9 mouse cellular contexts compared by ENCODE assay signal in the genomic region with DNA sequence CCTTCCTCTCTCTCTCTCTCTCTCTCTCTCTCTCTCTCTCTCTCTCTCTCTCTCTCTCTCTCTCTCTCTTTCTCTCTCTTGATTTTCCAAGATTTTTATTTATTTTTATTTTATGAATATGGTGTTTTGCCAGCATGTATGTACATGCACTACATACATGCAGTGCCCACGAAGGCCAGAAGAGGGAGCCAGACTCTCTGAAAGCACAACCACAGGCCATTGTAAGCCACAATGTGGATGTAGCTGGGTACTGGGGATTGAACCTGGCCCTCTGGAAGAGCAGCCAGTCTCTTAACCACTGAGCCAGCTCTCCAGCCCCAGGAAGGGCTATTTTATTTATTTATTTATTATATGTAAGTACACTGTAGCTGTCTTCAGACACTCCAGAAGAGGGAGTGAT. TPM values are rescaled to one million over a fixed set of nuclear protein-coding genes. Genes with fewer than 3 reads are reported as not detected.
DNase-seq lines count a peak whose midpoint lies in the region; ATAC-seq lines count a peak whose summit lies in the region.
"Had no signal": no experiment of that assay in that cellular context is flagged by ENCODE, and none has a peak within 500 bp of the region (broad histone marks: within the 10 kb centered on the region; RNA-seq: fewer than 3 reads in every experiment).

No protein-coding gene starts in this region.

- no peaks in the 10 kb centered on the region for H3K4me1 ChIP-seq in kidney, embryonic 16.5 days (ENCODE audit: insufficient read depth, low read length)
- no peaks in the 10 kb centered on the region for H3K4me1 ChIP-seq in kidney, embryonic 14.5 days (ENCODE audit: control insufficient read depth, insufficient read depth, low read length)
- H3K4me1 ChIP-seq in liver, embryonic 11.5 days (replicated peaks; ENCODE audit: control insufficient read depth, insufficient read depth, low read length), result no peaks in the 10 kb centered on the region

- no peaks in the 10 kb centered on the region for H3K9me3 ChIP-seq in kidney, embryonic 16.5 days (ENCODE audit: low read length)
- no peaks in the 10 kb centered on the region for H3K9me3 ChIP-seq in kidney, embryonic 14.5 days (ENCODE audit: control insufficient read depth, low read length)
- H3K9me3 ChIP-seq in liver, embryonic 11.5 days (ENCODE audit: control insufficient read depth, low read length), result no peaks in the 10 kb centered on the region

- H3K4me3 ChIP-seq in kidney, embryonic 16.5 days (ENCODE audit: low read length), result no peak overlapping the region
- H3K4me3 ChIP-seq in kidney, embryonic 14.5 days (ENCODE audit: low read length), result no peak overlapping the region
- no peak overlapping the region for H3K4me3 ChIP-seq in liver, embryonic 11.5 days (ENCODE audit: low read depth, low read length)

- no peak overlapping the region for H3K4me2 ChIP-seq in kidney, embryonic 16.5 days (replicated peaks; ENCODE audit: low read depth, low read length)
- no peak overlapping the region for H3K4me2 ChIP-seq in kidney, embryonic 14.5 days (replicated peaks; ENCODE audit: low read depth, low read length)
- no peak overlapping the region for H3K4me2 ChIP-seq in liver, embryonic 11.5 days

- peak; percentile 67 for DNase-seq in kidney, adult 11 months
- DNase-seq in adrenal gland, postnatal 10 days, result peak; percentile 84
- DNase-seq in embryo, embryonic 11.5 days (ENCODE audit: low read depth, low spot score), result peak; percentile 38
- peak; percentile 60 for DNase-seq in liver, embryonic 11.5 days (ENCODE audit: low spot score)
- peak; percentile 70 for DNase-seq in ovary, postnatal 36 days (ENCODE audit: low spot score)
- DNase-seq in thymus, postnatal 14 days, result peak; percentile 80

- no peaks in the 10 kb centered on the region for H3K36me3 ChIP-seq in kidney, embryonic 16.5 days (ENCODE audit: insufficient read depth, low read length)
- no peaks in the 10 kb centered on the region for H3K36me3 ChIP-seq in kidney, embryonic 14.5 days (ENCODE audit: control insufficient read depth, insufficient read depth, low read length)
- H3K36me3 ChIP-seq in liver, embryonic 11.5 days (ENCODE audit: control insufficient read depth, insufficient read depth, low read length), result no peaks in the 10 kb centered on the region

- H3K9ac ChIP-seq in kidney, embryonic 16.5 days (replicated peaks; ENCODE audit: low read length), result no peak overlapping the region
- no peak overlapping the region for H3K9ac ChIP-seq in kidney, embryonic 14.5 days (ENCODE audit: low read depth, low read length)
- H3K9ac ChIP-seq in liver, embryonic 11.5 days (ENCODE audit: low read depth, low read length), result no peak overlapping the region

- WGBS in kidney, embryonic 16.5 days, result 4% methylated on average over 1 of the region's 1 CpGs
- WGBS in kidney, embryonic 14.5 days, result 0% methylated on average over 1 of the region's 1 CpGs
- 0% methylated on average over 1 of the region's 1 CpGs for WGBS in liver, embryonic 11.5 days

- H3K27ac ChIP-seq in kidney, embryonic 16.5 days (ENCODE audit: low read length), result no peak overlapping the region
- no peak overlapping the region for H3K27ac ChIP-seq in kidney, embryonic 14.5 days (ENCODE audit: low read depth, low read length)
- no peak overlapping the region for H3K27ac ChIP-seq in liver, embryonic 11.5 days (ENCODE audit: low read depth, low read length)

- no peak for ATAC-seq in kidney, embryonic 16.5 days (ENCODE audit: low FRiP score, low TSS enrichment)
- peak; percentile 62; the same call in 1 of the 2 replicates for ATAC-seq in kidney, embryonic 14.5 days (ENCODE audit: low FRiP score, low TSS enrichment)
- ATAC-seq in liver, embryonic 11.5 days (replicated peaks; ENCODE audit: low FRiP score), result no peak

- H3K27me3 ChIP-seq in kidney, embryonic 16.5 days (ENCODE audit: insufficient read depth, low read length), result no peaks in the 10 kb centered on the region
- H3K27me3 ChIP-seq in kidney, embryonic 14.5 days (ENCODE audit: control insufficient read depth, insufficient read depth, low read length), result no peaks in the 10 kb centered on the region
- no peaks in the 10 kb centered on the region for H3K27me3 ChIP-seq in liver, embryonic 11.5 days (replicated peaks; ENCODE audit: control insufficient read depth, insufficient read depth, low read length)

RNA-seq across cellular contexts. Expression of a gene that starts 11.1 kb away (rescaled TPM):
- 0.14 and 0.23 TPM in 2 replicates for polyA plus RNA-seq in kidney, embryonic 16.5 days (2015; fragmentation: Nextera tagmentation; extraction: Ambion mirVana)
- under 1 TPM in 1 of 2 experiments, not detected in 1; 0.24 TPM for total RNA-seq in adrenal gland, postnatal 10 days (2021)
- 0.26 and 0.30 TPM in 2 replicates for polyA plus RNA-seq in kidney, embryonic 14.5 days (2014; fragmentation: Nextera tagmentation; extraction: Ambion mirVana)
- not detected in 2 replicates for polyA plus RNA-seq in liver, embryonic 11.5 days (2014; fragmentation: Nextera tagmentation; extraction: Ambion mirVana)

RNA-seq across cellular contexts. Expression of a gene that starts 14.2 kb away (rescaled TPM):
- polyA plus RNA-seq in kidney, embryonic 16.5 days (2015; fragmentation: Nextera tagmentation; extraction: Ambion mirVana), result not detected in 2 replicates
- total RNA-seq in adrenal gland, postnatal 10 days (2021), result not detected
- not detected in 2 replicates for polyA plus RNA-seq in kidney, embryonic 14.5 days (2014; fragmentation: Nextera tagmentation; extraction: Ambion mirVana)
- not detected in 2 replicates for polyA plus RNA-seq in liver, embryonic 11.5 days (2014; fragmentation: Nextera tagmentation; extraction: Ambion mirVana)
- polyA plus RNA-seq: gonadal fat pad, adult 2 months had no signal

RNA-seq across cellular contexts. Expression of a gene that starts 27.8 kb away (rescaled TPM):
- not detected in 2 replicates for polyA plus RNA-seq in kidney, embryonic 16.5 days (2015; fragmentation: Nextera tagmentation; extraction: Ambion mirVana)
- not detected for total RNA-seq in adrenal gland, postnatal 10 days (2021)
- polyA plus RNA-seq in kidney, embryonic 14.5 days (2014; fragmentation: Nextera tagmentation; extraction: Ambion mirVana), result not detected in 2 replicates
- not detected in 2 replicates for polyA plus RNA-seq in liver, embryonic 11.5 days (2014; fragmentation: Nextera tagmentation; extraction: Ambion mirVana)
- polyA plus RNA-seq: gonadal fat pad, adult 2 months had no signal

RNA-seq across cellular contexts. Expression of a gene that starts 28.7 kb away (rescaled TPM):
- 0.39 and 0.82 TPM in 2 replicates for polyA plus RNA-seq in kidney, embryonic 16.5 days (2015; fragmentation: Nextera tagmentation; extraction: Ambion mirVana)
- not detected for total RNA-seq in adrenal gland, postnatal 10 days (2021)
- 0.59 and 0.91 TPM in 2 replicates for polyA plus RNA-seq in kidney, embryonic 14.5 days (2014; fragmentation: Nextera tagmentation; extraction: Ambion mirVana)
- 0.21 TPM in 1 of 2 replicates, not detected in the other for polyA plus RNA-seq in liver, embryonic 11.5 days (2014; fragmentation: Nextera tagmentation; extraction: Ambion mirVana)

RNA-seq across cellular contexts. Expression of a gene that starts 52.0 kb away (rescaled TPM):
- not detected in 2 replicates for polyA plus RNA-seq in kidney, embryonic 16.5 days (2015; fragmentation: Nextera tagmentation; extraction: Ambion mirVana)
- not detected for total RNA-seq in adrenal gland, postnatal 10 days (2021)
- polyA plus RNA-seq in kidney, embryonic 14.5 days (2014; fragmentation: Nextera tagmentation; extraction: Ambion mirVana), result not detected in 2 replicates
- not detected in 2 replicates for polyA plus RNA-seq in liver, embryonic 11.5 days (2014; fragmentation: Nextera tagmentation; extraction: Ambion mirVana)
- polyA plus RNA-seq: gonadal fat pad, adult 2 months had no signal
